Mouse (Mus musculus) Patski (cell line): ENCODE measurements around the gene Stx1b. TPM values are rescaled to one million over a fixed set of nuclear protein-coding genes. Genes with fewer than 3 reads are reported as not detected.
A peak's percentile ranks its signal among the peaks of the same experiment; 100 is the strongest.
"Not testable (repeated sequence)": the region's sequence is repeated elsewhere in the genome, so short reads cannot be mapped to it uniquely, and the experiment has no call there.

ENCODE experiments used
- ATAC-seq: fragments of 100-300 bp; one replicate; pipeline ENCODE4 v1.8.0; 2021
- CTCF ChIA-PET: fragments of 350-600 bp; sonication (Branson Sonifier 250); formaldehyde crosslinking; loops from one replicate; lab custom pipeline; 2022; ENCODE audit warnings: inconsistent platforms; lab: Charles Lee
- POLR2A ChIA-PET: fragments of 350-600 bp; sonication (Branson Sonifier 250); formaldehyde crosslinking; loops from one replicate; lab custom pipeline; 2022; ENCODE audit warnings: antibody characterized with exemption, inconsistent platforms; lab: Charles Lee
- DNase-seq: peaks from one replicate; pipeline ENCODE4 v3.0.0-alpha.2; 2011; ENCODE audit warnings: low read depth, low spot score
- H3K27me3 ChIP-seq: fragments of 371-371 bp; one replicate; pipeline ENCODE4 v1.5.1; 2021
- CTCF ChIP-seq: fragments of 100-300 bp; IDR thresholded peaks from one replicate; pipeline ENCODE4 v1.5.1; 2021
- in situ Hi-C: fragments of 300-500 bp; cut with MboI; formaldehyde crosslinking; loops from 3 replicates; pipeline ENCODE4 v1.11.1; 2018; ENCODE audit warnings: low pct_unique_long_range_greater_than_20kb, mixed read lengths
- polyA plus RNA-seq: library from polyadenylated mRNA; unstranded; gene quantifications from one replicate; pipeline ENCODE4 v1.2.3, GENCODE M21; 2021

Gene Stx1b
- polyA plus RNA-seq, 1 experiment from 2014 or later: 0.23 TPM

- in situ Hi-C loops: no loop called here
- peak; percentile 70 for ATAC-seq
- POLR2A ChIA-PET: interaction anchor here (0.7 to 1.8 kb wide), 4 partner anchors 33 to 91 kb away, joined by 3 to 5 read pairs (median 4); partner anchors contain the start of gene Setd1a
Measured at GRCm38 (mm10) chr7:127841340-127842000, 17.1 kb upstream of the Stx1b start.

GRCm38 (mm10) chr7:127840886-127841285, 16.5 kb upstream of the Stx1b start:
- peak; percentile 13 for ATAC-seq
- ChIA-PET POLR2A (interaction anchor here (0.7 to 1.8 kb wide), 5 partner anchors 9 to 92 kb away, joined by 3 to 5 read pairs (median 3); partner anchors contain the start of gene Setd1a), CTCF (interaction anchor here (2.0 kb wide), 1 partner anchor 9 kb away, joined by 6 read pairs; no protein-coding TSS in a partner anchor)
- DNase-seq: no peak
- in situ Hi-C loops: no loop called here
- no peak for TF ChIP-seq CTCF
- H3K27me3 ChIP-seq: no peaks in the 10 kb centered on the region

More at GRCm38 (mm10) chr7:127841340-127842000, 17.1 kb upstream of the Stx1b start:
- no peak for TF ChIP-seq CTCF
- CTCF ChIA-PET: interaction anchor here (2.0 kb wide), 1 partner anchor 8 kb away, joined by 6 read pairs; no protein-coding TSS in a partner anchor
- no peaks in the 10 kb centered on the region for H3K27me3 ChIP-seq
- DNase-seq: peak; percentile 66

GRCm38 (mm10) chr7:127840031-127840430, 15.7 kb upstream of the Stx1b start:
- H3K27me3 ChIP-seq, DNase-seq, in situ Hi-C loops, ATAC-seq: not testable (repeated sequence)
- CTCF ChIA-PET: interaction anchor here (2.0 kb wide), 1 partner anchor 10 kb away, joined by 6 read pairs; no protein-coding TSS in a partner anchor
- POLR2A ChIA-PET: interaction anchor here (0.9 to 1.8 kb wide), 2 partner anchors 10 to 63 kb away, joined by 3 to 5 read pairs; partner anchors contain the start of gene Setd1a

- CTCF ChIA-PET, DNase-seq, in situ Hi-C loops: not testable (repeated sequence)
Measured at GRCm38 (mm10) chr7:127837878-127838277, 13.5 kb upstream of the Stx1b start.

GRCm38 (mm10) chr7:127837473-127837872, 13.1 kb upstream of the Stx1b start:
- ChIA-PET POLR2A (no interaction called here), CTCF (no interaction called here)
- no peak for ATAC-seq
- no peak for TF ChIP-seq CTCF
- no peaks in the 10 kb centered on the region for H3K27me3 ChIP-seq
- in situ Hi-C loops: no loop called here
- no peak for DNase-seq

More at GRCm38 (mm10) chr7:127837878-127838277, 13.5 kb upstream of the Stx1b start:
- H3K27me3 ChIP-seq, ATAC-seq, POLR2A ChIA-PET: not testable (repeated sequence)

GRCm38 (mm10) chr7:127835550-127835949, 11.2 kb upstream of the Stx1b start:
- in situ Hi-C loops: no loop called here
- no peak for DNase-seq
- H3K27me3 ChIP-seq: no peaks in the 10 kb centered on the region
- CTCF ChIA-PET: no interaction called here
- TF ChIP-seq CTCF: no peak
- POLR2A ChIA-PET: no interaction called here
- no peak for ATAC-seq

- TF ChIP-seq CTCF: no peak
- in situ Hi-C loops: no loop called here
- ATAC-seq (no peak), DNase-seq (no peak)
- no peaks in the 10 kb centered on the region for H3K27me3 ChIP-seq
- POLR2A ChIA-PET: interaction anchor here (0.6 kb wide), 1 partner anchor 47 kb away, joined by 3 read pairs; no protein-coding TSS in a partner anchor
- CTCF ChIA-PET: no interaction called here
Measured at GRCm38 (mm10) chr7:127823236-127824171, 845 bp downstream of the Stx1b start.

GRCm38 (mm10) chr7:127822494-127822893, 1.9 kb downstream of the Stx1b start:
- ChIA-PET CTCF (no interaction called here), POLR2A (interaction anchor here (0.6 kb wide), 1 partner anchor 48 kb away, joined by 3 read pairs; no protein-coding TSS in a partner anchor)
- DNase-seq (no peak), ATAC-seq (no peak)
- no peaks in the 10 kb centered on the region for H3K27me3 ChIP-seq
- TF ChIP-seq CTCF: no peak
- in situ Hi-C loops: no loop called here

- in situ Hi-C loops: no loop called here
- no peak for TF ChIP-seq CTCF
- DNase-seq: no peak
- CTCF ChIA-PET: interaction anchor here (1.3 kb wide), 1 partner anchor 20 kb away, joined by 3 read pairs; the partner anchor contains the start of gene Hsd3b7
- no peaks in the 10 kb centered on the region for H3K27me3 ChIP-seq
- POLR2A ChIA-PET: interaction anchor here (1.4 kb wide), 1 partner anchor 10 kb away, joined by 4 read pairs; no protein-coding TSS in a partner anchor
- ATAC-seq: no peak
Measured at GRCm38 (mm10) chr7:127820836-127821509, 3.4 kb downstream of the Stx1b start.

GRCm38 (mm10) chr7:127817776-127818175, 6.6 kb downstream of the Stx1b start:
- in situ Hi-C loops: no loop called here
- ChIA-PET POLR2A (no interaction called here), CTCF (no interaction called here)
- no peak for TF ChIP-seq CTCF
- DNase-seq (no peak), ATAC-seq (no peak)
- no peaks in the 10 kb centered on the region for H3K27me3 ChIP-seq
